Mouse (Mus musculus) spleen, postnatal 4 days (tissue): ENCODE results near the gene Ccdc54.

Source experiments
- DNase-seq, 2 experiments: peaks; one replicate each; pipeline ENCODE4 v3.0.0; 2022; ENCODE audit warnings: low spot score in 2 of 2

The Ccdc54 gene

DNA sequence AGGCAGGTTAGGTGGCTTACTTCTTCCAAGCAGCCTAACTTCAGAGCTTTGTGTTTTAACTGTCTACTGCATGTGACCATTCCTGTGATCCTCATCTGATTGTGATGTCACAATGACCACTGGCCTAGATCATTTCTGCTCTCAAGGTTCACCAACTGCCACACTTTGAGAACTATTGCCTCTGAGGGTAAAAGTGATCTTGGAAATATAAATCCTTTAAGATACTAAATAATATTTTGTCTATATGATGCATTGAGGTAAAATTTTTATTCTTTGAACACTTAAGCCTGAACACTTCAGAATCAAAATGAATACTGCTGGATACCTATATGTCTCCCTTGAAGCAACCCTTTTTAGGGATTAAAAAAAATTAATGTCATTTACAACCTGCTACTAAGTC, at the start of gene Ccdc54:
TSS of gene Ccdc54 (minus strand) at position 101 of the 400 bp plus-strand sequence.
- DNase-seq = no peak

DNA sequence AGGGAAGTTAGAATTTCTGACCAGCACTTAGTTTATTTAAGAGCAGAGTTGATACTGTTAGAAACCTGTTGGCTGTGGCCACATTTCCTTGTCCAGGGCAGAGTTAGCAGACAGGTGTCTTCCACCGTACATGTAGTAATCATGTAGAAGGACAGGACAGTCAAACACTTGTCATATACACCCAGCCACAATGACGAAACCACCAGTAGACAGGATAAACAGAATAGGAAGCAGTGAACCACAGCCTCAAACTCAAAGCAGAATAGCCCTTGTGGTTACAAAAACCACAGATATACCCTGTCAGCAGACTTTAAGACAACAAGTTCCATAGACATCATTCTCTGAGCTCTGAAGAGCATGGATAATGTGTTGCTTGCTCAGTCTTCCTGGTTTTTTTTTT, 41.6 kb upstream of the Ccdc54 start:
- no peak for DNase-seq

- DNase-seq = no peak
These were observed 24.6 kb upstream of the Ccdc54 start for GRCm38 (mm10) chr16:50615569-50615968.

DNA sequence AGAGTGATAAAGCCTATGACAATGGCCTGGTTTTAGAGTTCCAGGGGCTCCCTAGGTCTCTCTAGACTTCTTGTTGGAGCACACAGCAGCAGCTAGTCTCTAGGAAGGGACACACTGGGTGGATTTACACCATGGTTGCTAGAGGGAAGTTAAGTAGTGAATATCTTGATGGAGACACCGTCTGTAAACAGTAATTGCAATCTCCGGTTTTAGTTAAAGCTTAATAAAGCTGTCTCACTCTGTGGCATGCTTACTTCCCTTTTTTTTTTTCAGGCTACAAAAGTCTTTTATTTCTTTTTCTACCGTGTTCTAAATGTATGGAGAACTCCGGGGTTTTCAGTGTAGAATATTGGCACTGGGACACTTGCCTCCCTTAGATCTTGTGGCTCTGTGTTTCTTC, 22.0 kb upstream of the Ccdc54 start:
- no peak for DNase-seq

- peak in 1 of 2 experiments; percentile 18 for DNase-seq
These were observed 19.6 kb upstream of the Ccdc54 start for GRCm38 (mm10) chr16:50610580-50610979.

DNA sequence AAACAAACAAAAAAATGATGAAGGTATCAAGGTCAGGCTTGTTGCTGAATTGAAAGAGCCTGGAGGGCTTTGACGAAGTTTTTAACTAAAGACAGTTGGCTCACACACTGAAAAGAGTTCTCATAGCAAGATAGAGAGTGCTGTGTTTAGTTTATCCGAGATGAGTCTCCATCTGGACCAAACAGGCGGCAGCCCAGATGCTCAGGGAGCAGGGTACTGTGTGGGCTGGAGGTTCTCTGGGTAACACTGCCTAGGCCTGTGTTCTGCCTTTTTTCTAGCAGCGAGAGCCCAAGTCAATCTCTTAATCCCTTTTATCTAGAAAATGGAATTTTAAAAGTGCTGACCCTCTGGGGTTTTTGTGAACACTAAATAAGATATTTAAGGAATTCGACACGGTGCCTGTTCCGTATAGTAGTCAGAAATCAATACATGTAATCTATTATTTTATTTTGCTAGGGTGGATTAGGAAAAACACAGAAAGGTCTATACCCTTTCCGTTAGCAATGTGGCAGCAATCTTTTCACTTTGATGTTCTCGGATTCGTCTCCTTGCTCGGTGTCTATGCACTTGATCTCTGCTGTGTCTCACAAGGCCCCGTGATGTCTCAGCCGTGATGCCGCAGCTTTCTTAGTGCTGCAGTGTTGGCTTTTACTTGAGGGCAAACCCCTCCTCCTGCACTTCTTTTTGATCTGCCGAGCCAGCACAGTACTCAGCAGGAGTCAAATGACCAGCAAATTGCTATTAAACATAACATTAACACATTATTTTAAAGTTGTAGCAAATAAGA, 17.0 kb upstream of the Ccdc54 start:
- DNase-seq = no peak

DNA sequence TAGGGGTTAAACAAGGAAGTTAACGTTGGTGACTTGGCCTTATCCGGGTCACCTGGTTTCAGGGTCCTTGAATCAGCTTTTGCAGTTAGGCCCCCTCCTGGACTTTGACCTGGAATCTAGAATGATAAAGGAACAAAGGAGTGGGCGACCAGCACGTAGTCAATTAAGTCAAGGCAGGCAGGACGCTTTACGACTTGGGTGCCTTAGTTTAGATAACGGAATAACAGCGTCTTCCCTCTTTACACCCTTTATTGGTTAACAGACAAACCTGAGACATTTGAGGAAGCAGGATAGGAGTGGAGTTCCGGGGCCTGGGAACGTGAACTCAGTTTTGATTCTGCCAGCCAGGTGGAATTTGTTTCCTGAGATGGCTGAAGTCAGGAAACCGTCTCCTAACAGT, 13.9 kb upstream of the Ccdc54 start:
- DNase-seq = no peak

DNA sequence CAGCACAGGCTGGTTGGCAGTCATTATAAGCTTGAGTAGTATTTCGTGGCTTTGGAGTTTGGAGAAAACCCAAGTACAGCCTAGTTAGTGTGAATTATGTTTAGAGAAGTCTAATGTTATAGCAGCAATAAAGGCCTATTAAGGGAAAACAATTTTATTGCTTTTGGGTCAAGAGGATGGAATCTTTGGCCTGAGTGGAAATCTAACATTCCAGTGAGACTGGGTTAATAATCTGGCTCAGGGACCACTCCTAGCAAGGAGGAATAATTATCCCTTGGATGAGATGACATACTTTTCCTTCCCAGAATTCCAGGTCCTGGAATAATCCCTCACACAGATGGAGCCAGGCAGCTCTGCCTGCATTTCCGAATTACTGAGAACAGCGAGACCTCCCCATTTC, 11.0 kb upstream of the Ccdc54 start:
- no peak for DNase-seq

DNA sequence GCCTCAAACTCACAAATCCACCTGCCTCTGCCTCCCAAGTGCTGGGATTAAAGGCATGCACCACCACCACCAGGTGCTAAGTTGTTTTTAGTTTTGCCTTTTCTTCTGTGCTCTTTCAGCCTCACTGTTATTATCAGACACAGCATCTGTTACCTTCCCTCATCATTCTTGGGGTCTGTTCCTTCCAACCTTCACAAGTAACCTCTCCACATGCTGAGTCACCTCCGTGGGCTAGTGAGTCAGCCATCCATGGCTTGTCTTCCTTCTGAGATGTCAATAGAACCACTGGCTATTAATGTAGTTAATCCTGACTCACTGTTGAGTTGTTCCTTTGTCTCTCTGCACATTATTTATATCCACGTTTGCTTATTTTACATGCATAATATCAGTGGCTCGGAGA, 9.7 kb upstream of the Ccdc54 start:
- no peak for DNase-seq

- DNase-seq = no peak
These were observed 5.7 kb upstream of the Ccdc54 start for GRCm38 (mm10) chr16:50596679-50597078.

- DNase-seq = no peak
These were observed 5.2 kb upstream of the Ccdc54 start for GRCm38 (mm10) chr16:50596171-50596570.

DNA sequence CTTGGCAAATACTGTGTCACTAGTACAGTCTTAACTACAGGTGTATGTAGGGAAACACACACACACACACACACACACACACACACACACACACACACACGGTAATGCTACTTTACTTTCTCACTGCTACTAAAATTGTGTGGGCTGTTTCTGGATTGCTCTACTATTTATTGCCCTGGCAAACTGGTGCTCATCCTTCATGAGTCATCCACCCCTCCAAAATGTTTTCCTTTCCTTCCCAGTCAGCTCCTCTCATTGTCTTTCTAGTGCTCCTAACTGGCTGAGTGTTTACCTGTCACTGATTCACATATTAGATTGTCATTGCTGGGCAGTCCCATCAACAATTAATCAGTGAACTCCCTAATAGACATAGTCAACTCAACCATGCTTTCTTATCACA, 3.9 kb upstream of the Ccdc54 start:
- DNase-seq = no peak

GRCm38 (mm10) chr16:50593361-50593760, 2.4 kb upstream of the Ccdc54 start:
- no peak for DNase-seq

- DNase-seq = no peak
These were observed 1.3 kb downstream of the Ccdc54 start for GRCm38 (mm10) chr16:50589574-50590151.

DNA sequence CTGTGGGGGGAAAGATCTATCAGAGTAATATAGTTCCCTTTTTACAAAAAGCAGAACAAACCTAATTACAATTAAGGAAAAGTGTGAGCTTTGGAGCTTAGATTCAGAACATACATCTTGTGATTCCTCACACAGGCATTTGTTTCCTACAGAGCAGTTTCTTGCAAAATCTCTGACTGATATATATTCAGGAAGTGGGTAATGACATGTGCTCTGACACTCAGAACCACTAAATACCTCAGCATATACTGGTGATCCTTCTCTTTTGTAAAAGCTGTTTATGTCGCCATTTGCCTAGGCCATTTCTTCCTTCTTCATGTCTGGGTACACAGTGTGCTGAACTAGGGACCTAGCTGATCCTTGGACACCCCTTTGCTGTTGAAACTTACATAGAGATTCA, 2.8 kb downstream of the Ccdc54 start:
- DNase-seq = no peak

DNA sequence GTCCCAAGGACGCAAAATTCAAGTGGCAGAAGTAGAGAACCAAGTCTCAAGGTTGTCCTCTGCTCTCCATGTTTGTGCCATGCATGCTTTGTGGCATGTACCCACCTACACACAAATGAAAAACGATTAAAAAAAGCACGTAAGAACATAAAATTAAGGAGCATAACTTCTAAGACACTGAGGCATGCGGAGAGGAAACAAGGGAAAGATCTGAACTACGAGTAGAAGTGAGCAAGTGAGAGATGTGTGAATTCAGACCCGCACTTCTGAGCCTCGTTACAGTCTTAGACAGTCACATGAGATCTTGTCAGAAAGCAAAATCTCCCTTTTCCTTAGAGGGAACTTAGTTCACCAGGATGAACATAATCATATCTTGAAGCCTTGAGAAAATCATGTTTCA, 3.8 kb downstream of the Ccdc54 start:
- no peak for DNase-seq

DNA sequence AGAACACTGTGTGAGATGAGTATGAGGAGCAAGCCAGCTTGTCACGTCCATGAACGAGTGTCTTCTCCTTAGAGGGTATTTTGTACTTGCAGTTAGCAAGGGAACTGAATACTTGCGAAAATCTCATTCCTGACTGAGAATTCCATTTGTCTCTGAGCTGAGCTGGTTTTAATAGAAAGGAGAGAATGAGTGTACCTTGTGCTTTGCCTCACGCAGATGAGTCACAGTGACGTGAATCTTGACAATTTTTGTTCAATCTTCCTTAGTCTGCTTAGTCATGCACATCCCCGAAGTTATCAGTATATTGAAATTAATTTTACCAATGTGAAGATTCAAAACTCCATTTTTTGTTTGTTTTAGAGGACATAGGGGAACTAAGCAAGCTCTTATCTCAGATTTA, 12.6 kb downstream of the Ccdc54 start:
- DNase-seq = no peak

DNA sequence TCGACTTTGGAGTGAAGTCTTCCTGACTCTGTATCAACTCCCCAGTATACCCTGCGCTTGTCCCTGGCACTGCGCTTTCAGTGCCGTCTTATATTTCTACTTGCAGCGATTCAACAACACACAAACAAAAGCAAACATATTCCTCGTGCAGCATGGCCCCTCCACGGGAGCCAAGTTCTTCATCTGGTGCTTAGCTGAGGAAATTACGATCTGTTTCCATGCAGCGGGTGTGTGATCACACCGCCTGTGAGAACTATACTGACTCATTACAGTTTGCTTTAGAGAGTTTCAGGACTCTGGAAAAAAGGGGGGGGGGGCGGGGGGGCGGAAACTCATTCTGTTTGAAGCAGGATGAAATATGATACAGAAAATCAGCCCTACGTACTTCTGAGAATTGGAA, 18.4 kb downstream of the Ccdc54 start:
- no peak for DNase-seq

DNA sequence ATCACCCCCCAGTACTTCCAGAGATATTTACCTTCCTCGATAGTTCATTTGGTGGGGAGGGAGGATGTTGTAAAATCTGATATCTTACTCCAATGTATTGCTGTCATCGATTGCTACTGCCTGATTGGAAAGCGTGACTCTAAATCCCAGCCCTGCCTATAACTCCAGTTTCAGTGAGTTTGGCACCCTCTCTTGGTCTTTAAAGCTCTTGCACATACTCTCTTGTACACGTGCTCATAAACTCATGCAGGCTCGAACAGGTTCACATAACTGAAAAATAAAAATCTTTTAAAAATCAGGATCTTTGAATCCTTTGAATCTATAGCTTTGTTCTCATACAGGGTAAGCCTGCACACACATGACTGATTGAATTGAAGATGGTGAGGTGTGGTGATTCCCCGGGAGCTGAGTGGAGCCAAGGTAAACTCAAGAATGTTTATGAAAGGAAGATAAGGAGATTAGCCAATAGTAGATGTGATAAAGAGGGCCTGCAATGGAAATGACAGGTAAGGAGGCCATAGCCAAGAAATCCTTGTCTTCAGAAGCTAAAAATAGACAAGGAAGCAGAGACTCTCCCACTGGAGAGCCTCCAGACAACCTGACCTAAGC, 31.7 kb downstream of the Ccdc54 start:
- DNase-seq = no peak

DNA sequence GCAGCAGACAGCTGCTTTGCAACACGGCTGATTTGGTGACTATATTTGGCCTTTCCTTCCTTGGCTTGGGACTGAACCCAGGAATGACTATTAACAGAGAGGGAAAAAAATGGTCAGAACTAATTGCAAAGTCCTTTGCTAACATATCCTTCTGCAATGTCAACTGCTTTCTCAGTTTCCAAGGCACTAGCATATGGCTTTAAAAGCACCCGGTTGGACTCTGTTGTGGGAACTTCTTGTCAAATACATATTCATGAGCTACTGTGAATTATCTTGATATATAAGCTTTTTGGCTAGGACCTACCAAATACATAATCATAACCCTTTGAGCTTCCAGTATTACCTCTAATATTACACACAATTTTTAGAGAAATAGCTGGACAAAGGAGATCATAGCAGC, 37.1 kb downstream of the Ccdc54 start:
- DNase-seq = no peak

DNA sequence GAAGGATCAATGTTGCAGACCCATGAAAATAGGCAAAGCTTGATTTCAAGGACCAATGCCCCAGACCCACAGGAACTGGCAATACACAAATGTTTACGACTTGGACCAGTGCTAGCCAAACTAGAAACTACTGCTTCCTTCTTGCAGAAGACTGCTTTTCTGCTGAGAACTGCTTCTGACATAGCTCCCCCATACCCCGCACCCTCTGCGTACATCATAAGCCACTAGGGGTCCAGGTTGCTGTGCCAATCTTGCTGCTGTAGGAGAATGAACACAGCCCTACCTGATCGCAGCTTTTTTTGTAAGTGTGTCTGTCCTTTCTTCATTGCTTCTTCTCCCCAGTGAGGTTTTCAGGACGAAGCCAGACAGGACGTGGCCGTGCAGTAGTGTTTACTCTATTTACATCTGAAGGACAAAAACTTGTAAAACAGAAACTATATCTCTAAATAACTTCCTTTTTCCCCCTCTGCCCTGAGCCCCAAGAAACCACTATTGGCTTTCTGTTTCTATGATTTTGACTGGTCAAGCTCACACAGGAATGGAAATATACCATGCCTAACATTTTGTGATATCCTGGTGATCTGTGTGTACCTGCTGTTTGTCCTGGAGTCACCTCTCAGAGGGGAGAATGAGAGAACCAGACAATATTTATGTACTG, 39.0 kb downstream of the Ccdc54 start:
- DNase-seq = no peak

DNA sequence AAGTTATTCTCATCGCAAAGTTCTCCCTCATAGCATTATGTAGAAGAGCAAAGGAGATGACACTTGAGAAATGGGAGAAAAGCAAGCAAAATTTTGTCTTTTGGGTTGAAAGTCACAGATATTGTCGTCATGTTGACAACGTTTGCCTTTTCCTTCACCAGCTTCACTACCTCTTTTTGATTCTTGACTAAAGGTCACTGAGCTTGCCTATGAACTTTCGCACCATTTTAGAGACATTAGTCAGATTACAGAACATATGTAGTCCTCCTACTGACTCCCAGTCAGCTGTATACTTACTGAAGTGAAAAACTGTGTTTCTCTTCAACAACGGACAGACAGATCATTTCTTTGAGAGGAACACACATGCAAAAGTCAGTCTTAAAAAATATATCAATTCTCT, 40.0 kb downstream of the Ccdc54 start:
- no peak for DNase-seq
